Mouse (Mus musculus): ENCODE data around the gene Dtx1. TPM values are rescaled to one million over a fixed set of nuclear protein-coding genes. Genes with fewer than 3 reads are reported as not detected.
A peak's percentile ranks its signal among the peaks of the same experiment; 100 is the strongest.

The Dtx1 gene
- 5.2 and 5.9 TPM in 2 replicates for polyA plus RNA-seq (2014; fragmentation: Nextera tagmentation; extraction: Ambion mirVana)

- Histone ChIP-seq H3K4me1 (ENCODE audit: control insufficient read depth, insufficient read depth, low read length) (0 out of 2 replicates have a peak, but pooled peaks cover 3% of the 10 kb centered on the region), H3K27ac (ENCODE audit: low read length) (no peak within 1 kb of the TSS), H3K4me2 (replicated peaks; ENCODE audit: low read depth, low read length) (peak within 1 kb of the TSS; percentile 79), H3K4me3 (ENCODE audit: low read depth, low read length) (peak within 1 kb of the TSS; percentile 53), H3K9ac (replicated peaks; ENCODE audit: low read depth, low read length) (peak within 1 kb of the TSS; percentile 50), H3K27me3 (ENCODE audit: control insufficient read depth, insufficient read depth, low read length) (peaks cover 13% of the 10 kb centered on the region), H3K36me3 (ENCODE audit: control insufficient read depth, insufficient read depth, low read length) (no peaks in the 10 kb centered on the region), H3K9me3 (ENCODE audit: control insufficient read depth, low read depth, low read length) (no peaks in the 10 kb centered on the region)
- no peak for ATAC-seq (ENCODE audit: insufficient number of reproducible peaks, insufficient read depth, low FRiP score, low read depth)
- WGBS = 41% methylated on average over 3 of the region's 3 CpGs
Observed at GRCm38 (mm10) chr5:120711827-120712226, at the start of gene Dtx1. Gene Dtx1 (minus strand): TSS chr5:120711927.

GRCm38 (mm10) chr5:120754215-120754614 lies 42.5 kb upstream of the Dtx1 start:
- WGBS = 87% methylated on average over 4 of the region's 4 CpGs
- Histone ChIP-seq H3K4me1 (ENCODE audit: control insufficient read depth, insufficient read depth, low read length) (no peaks in the 10 kb centered on the region), H3K27me3 (ENCODE audit: control insufficient read depth, insufficient read depth, low read length) (no peaks in the 10 kb centered on the region)

GRCm38 (mm10) chr5:120752786-120753185 lies 41.1 kb upstream of the Dtx1 start:
- Histone ChIP-seq H3K36me3 (ENCODE audit: control insufficient read depth, insufficient read depth, low read length) (no peaks in the 10 kb centered on the region), H3K9ac (replicated peaks; ENCODE audit: low read depth, low read length) (no peak overlapping the region), H3K4me2 (replicated peaks; ENCODE audit: low read depth, low read length) (no peak overlapping the region), H3K4me3 (ENCODE audit: low read depth, low read length) (no peak overlapping the region), H3K4me1 (ENCODE audit: control insufficient read depth, insufficient read depth, low read length) (no peaks in the 10 kb centered on the region), H3K27me3 (ENCODE audit: control insufficient read depth, insufficient read depth, low read length) (no peaks in the 10 kb centered on the region), H3K9me3 (ENCODE audit: control insufficient read depth, low read depth, low read length) (no peaks in the 10 kb centered on the region), H3K27ac (ENCODE audit: low read length) (no peak overlapping the region)
- WGBS = 76% methylated on average over 3 of the region's 3 CpGs
- ATAC-seq (ENCODE audit: insufficient number of reproducible peaks, insufficient read depth, low FRiP score, low read depth) = no peak

More at GRCm38 (mm10) chr5:120754215-120754614, 42.5 kb upstream of the Dtx1 start:
- no peak for ATAC-seq (ENCODE audit: insufficient number of reproducible peaks, insufficient read depth, low FRiP score, low read depth)
- Histone ChIP-seq H3K27ac (ENCODE audit: low read length) (no peak overlapping the region), H3K9me3 (ENCODE audit: control insufficient read depth, low read depth, low read length) (no peaks in the 10 kb centered on the region), H3K4me2 (replicated peaks; ENCODE audit: low read depth, low read length) (no peak overlapping the region), H3K36me3 (ENCODE audit: control insufficient read depth, insufficient read depth, low read length) (no peaks in the 10 kb centered on the region), H3K9ac (replicated peaks; ENCODE audit: low read depth, low read length) (no peak overlapping the region), H3K4me3 (ENCODE audit: low read depth, low read length) (no peak overlapping the region)

- Histone ChIP-seq H3K4me1 (ENCODE audit: control insufficient read depth, insufficient read depth, low read length) (no peaks in the 10 kb centered on the region), H3K9me3 (ENCODE audit: control insufficient read depth, low read depth, low read length) (no peaks in the 10 kb centered on the region), H3K36me3 (ENCODE audit: control insufficient read depth, insufficient read depth, low read length) (no peaks in the 10 kb centered on the region), H3K9ac (replicated peaks; ENCODE audit: low read depth, low read length) (no peak overlapping the region), H3K27ac (ENCODE audit: low read length) (no peak overlapping the region), H3K4me2 (replicated peaks; ENCODE audit: low read depth, low read length) (no peak overlapping the region), H3K27me3 (ENCODE audit: control insufficient read depth, insufficient read depth, low read length) (no peaks in the 10 kb centered on the region), H3K4me3 (ENCODE audit: low read depth, low read length) (no peak overlapping the region)
- no peak for ATAC-seq (ENCODE audit: insufficient number of reproducible peaks, insufficient read depth, low FRiP score, low read depth)
- WGBS = 74% methylated on average over 3 of the region's 3 CpGs
Observed at GRCm38 (mm10) chr5:120751206-120751605, 39.5 kb upstream of the Dtx1 start.

GRCm38 (mm10) chr5:120749688-120750087 lies 38.0 kb upstream of the Dtx1 start, which contains the start of gene Oas2:
Gene Oas2 (minus strand): TSS chr5:120749853.
- Histone ChIP-seq H3K27me3 (ENCODE audit: control insufficient read depth, insufficient read depth, low read length) (no peaks in the 10 kb centered on the region), H3K4me3 (ENCODE audit: low read depth, low read length) (no peak within 1 kb of the TSS), H3K9me3 (ENCODE audit: control insufficient read depth, low read depth, low read length) (no peaks in the 10 kb centered on the region), H3K4me2 (replicated peaks; ENCODE audit: low read depth, low read length) (no peak within 1 kb of the TSS), H3K27ac (ENCODE audit: low read length) (no peak within 1 kb of the TSS), H3K9ac (replicated peaks; ENCODE audit: low read depth, low read length) (no peak within 1 kb of the TSS), H3K36me3 (ENCODE audit: control insufficient read depth, insufficient read depth, low read length) (no peaks in the 10 kb centered on the region), H3K4me1 (ENCODE audit: control insufficient read depth, insufficient read depth, low read length) (no peaks in the 10 kb centered on the region)
- WGBS = 51% methylated on average over 5 of the region's 5 CpGs
- ATAC-seq (ENCODE audit: insufficient number of reproducible peaks, insufficient read depth, low FRiP score, low read depth) = no peak

GRCm38 (mm10) chr5:120746451-120746850 lies 34.7 kb upstream of the Dtx1 start:
- H3K4me2 ChIP-seq (replicated peaks; ENCODE audit: low read depth, low read length) = no peak overlapping the region
- H3K9ac ChIP-seq (replicated peaks; ENCODE audit: low read depth, low read length) = no peak overlapping the region
- no peaks in the 10 kb centered on the region for H3K27me3 ChIP-seq (ENCODE audit: control insufficient read depth, insufficient read depth, low read length)
- H3K4me3 ChIP-seq (ENCODE audit: low read depth, low read length) = no peak overlapping the region
- H3K4me1 ChIP-seq (ENCODE audit: control insufficient read depth, insufficient read depth, low read length) = no peaks in the 10 kb centered on the region
- no peak for ATAC-seq (ENCODE audit: insufficient number of reproducible peaks, insufficient read depth, low FRiP score, low read depth)
- WGBS = 8% methylated on average over 5 of the region's 5 CpGs
- H3K36me3 ChIP-seq (ENCODE audit: control insufficient read depth, insufficient read depth, low read length) = no peaks in the 10 kb centered on the region
- H3K9me3 ChIP-seq (ENCODE audit: control insufficient read depth, low read depth, low read length) = no peaks in the 10 kb centered on the region
- no peak overlapping the region for H3K27ac ChIP-seq (ENCODE audit: low read length)

- H3K36me3 ChIP-seq (ENCODE audit: control insufficient read depth, insufficient read depth, low read length) = no peaks in the 10 kb centered on the region
- no peak for ATAC-seq (ENCODE audit: insufficient number of reproducible peaks, insufficient read depth, low FRiP score, low read depth)
- no peak overlapping the region for H3K27ac ChIP-seq (ENCODE audit: low read length)
- H3K27me3 ChIP-seq (ENCODE audit: control insufficient read depth, insufficient read depth, low read length) = no peaks in the 10 kb centered on the region
- H3K9ac ChIP-seq (replicated peaks; ENCODE audit: low read depth, low read length) = no peak overlapping the region
- WGBS = 36% methylated on average over 4 of the region's 4 CpGs
- no peak overlapping the region for H3K4me3 ChIP-seq (ENCODE audit: low read depth, low read length)
- no peaks in the 10 kb centered on the region for H3K9me3 ChIP-seq (ENCODE audit: control insufficient read depth, low read depth, low read length)
- no peaks in the 10 kb centered on the region for H3K4me1 ChIP-seq (ENCODE audit: control insufficient read depth, insufficient read depth, low read length)
- H3K4me2 ChIP-seq (replicated peaks; ENCODE audit: low read depth, low read length) = no peak overlapping the region
Observed at GRCm38 (mm10) chr5:120742125-120742524, 30.4 kb upstream of the Dtx1 start.

DNA sequence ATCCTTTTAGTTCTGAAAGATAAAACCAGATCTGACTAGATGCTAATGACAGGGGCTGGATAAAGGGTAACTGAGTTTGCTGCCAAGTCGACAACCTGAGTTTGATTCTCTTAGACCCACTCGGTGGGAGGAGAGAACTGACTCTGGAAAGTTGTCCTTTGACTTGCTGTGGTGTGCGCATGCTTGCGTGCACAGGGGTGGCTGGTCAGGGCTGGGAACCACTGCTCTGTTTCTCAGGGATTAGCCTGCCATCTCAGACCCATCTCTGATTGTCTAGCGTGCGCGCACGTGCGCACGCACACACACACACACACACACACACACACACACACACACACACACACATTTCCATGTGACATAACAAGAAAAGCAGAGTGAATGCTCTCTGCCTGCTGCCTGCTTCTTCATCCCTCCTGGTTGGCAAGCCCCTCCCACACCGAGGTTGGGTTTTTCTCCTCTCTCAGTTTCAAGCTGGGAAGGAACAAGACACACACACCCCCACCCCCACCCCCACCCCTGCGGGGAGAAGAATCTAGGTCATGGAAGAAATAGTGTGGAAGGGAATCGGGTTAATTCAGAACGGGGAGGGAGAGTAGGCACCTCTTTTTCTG lies 22.8 kb upstream of the Dtx1 start:
- Histone ChIP-seq H3K27ac (ENCODE audit: low read length) (no peak overlapping the region), H3K9me3 (ENCODE audit: control insufficient read depth, low read depth, low read length) (no peaks in the 10 kb centered on the region), H3K4me1 (ENCODE audit: control insufficient read depth, insufficient read depth, low read length) (no peaks in the 10 kb centered on the region), H3K9ac (replicated peaks; ENCODE audit: low read depth, low read length) (no peak overlapping the region), H3K36me3 (ENCODE audit: control insufficient read depth, insufficient read depth, low read length) (no peaks in the 10 kb centered on the region), H3K4me2 (replicated peaks; ENCODE audit: low read depth, low read length) (no peak overlapping the region), H3K27me3 (ENCODE audit: control insufficient read depth, insufficient read depth, low read length) (no peaks in the 10 kb centered on the region), H3K4me3 (ENCODE audit: low read depth, low read length) (no peak overlapping the region)
- no peak for ATAC-seq (ENCODE audit: insufficient number of reproducible peaks, insufficient read depth, low FRiP score, low read depth)
- 75% methylated on average over 14 of the region's 14 CpGs for WGBS

DNA sequence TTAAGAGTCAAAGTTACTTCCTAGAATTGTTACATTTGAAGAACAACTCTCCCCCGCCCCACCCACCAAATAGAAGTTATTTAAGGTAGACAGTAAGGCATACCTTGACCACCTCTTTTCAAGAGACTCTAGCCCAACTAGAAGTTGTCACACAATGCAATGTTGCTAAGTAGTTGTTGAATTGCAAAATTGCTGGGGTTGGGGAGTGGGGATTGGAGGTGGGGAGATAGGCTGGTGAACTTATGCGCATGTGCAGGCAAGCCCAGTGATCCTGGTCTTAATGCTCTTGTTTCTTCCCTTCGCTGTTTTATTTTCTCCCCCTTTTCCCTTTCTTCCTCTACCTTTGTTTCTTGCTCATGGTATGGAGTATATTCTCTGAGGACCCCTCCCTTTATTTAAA lies 22.0 kb upstream of the Dtx1 start:
- no peak for ATAC-seq (ENCODE audit: insufficient number of reproducible peaks, insufficient read depth, low FRiP score, low read depth)
- Histone ChIP-seq H3K4me1 (ENCODE audit: control insufficient read depth, insufficient read depth, low read length) (no peaks in the 10 kb centered on the region), H3K36me3 (ENCODE audit: control insufficient read depth, insufficient read depth, low read length) (no peaks in the 10 kb centered on the region), H3K27ac (ENCODE audit: low read length) (no peak overlapping the region), H3K4me2 (replicated peaks; ENCODE audit: low read depth, low read length) (no peak overlapping the region), H3K4me3 (ENCODE audit: low read depth, low read length) (no peak overlapping the region), H3K9ac (replicated peaks; ENCODE audit: low read depth, low read length) (no peak overlapping the region), H3K27me3 (ENCODE audit: control insufficient read depth, insufficient read depth, low read length) (no peaks in the 10 kb centered on the region), H3K9me3 (ENCODE audit: control insufficient read depth, low read depth, low read length) (no peaks in the 10 kb centered on the region)
- 91% methylated on average over 3 of the region's 3 CpGs for WGBS

Data from stomach, embryonic 14.5 days (tissue).